In the genomic region with DNA sequence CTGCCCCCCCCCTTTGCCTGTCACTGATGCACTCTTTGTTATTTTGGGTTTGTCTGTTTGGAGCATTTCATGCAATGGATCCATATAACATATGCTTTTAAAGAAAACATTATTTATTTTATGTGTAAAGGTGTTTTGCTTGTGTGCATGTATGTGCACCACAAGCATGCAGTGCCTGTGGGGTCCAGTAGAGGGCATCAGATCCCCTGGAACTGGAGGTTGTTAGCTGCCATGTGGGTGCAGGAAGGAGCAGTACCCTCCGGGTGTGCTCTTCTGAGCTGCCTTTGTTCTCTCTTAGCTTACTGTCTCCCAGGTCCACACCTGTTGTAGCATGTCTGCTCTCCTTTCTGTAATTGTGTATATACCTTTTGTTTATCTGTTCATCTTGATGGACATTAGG, we compare ENCODE assay signal across 11 mouse cellular contexts. TPM values are rescaled to one million over a fixed set of nuclear protein-coding genes. Genes with fewer than 3 reads are reported as not detected.
DNase-seq lines count a peak whose midpoint lies in the region; ATAC-seq and TF ChIP-seq lines count a peak whose summit lies in the region.
"Had no signal": no experiment of that assay in that cellular context is flagged by ENCODE, and none has a peak within 500 bp of the region (broad histone marks: within the 10 kb centered on the region; RNA-seq: fewer than 3 reads in every experiment).

No protein-coding gene starts in this region.

- TF ChIP-seq CTCF in lung, embryonic 14.5 days (IDR thresholded peaks at IDR 0.05; ENCODE audit: low read depth): peak; percentile 40
- peak; percentile 57 for TF ChIP-seq CTCF in stomach, postnatal 0 days (IDR thresholded peaks at IDR 0.05; ENCODE audit: low read depth)

- no peaks in the 10 kb centered on the region for H3K4me1 ChIP-seq in lung, embryonic 14.5 days (ENCODE audit: insufficient read depth)
- H3K4me1 ChIP-seq in stomach, postnatal 0 days (replicated peaks; ENCODE audit: control insufficient read depth, insufficient read depth): no peaks in the 10 kb centered on the region
- H3K4me1 ChIP-seq: forebrain, embryonic 15.5 days; midbrain, embryonic 13.5 days had no signal

- no peak for TF ChIP-seq EP300 in stomach, postnatal 0 days (optimal IDR thresholded peaks at IDR 0.05)

- no peaks in the 10 kb centered on the region for H3K27me3 ChIP-seq in lung, embryonic 14.5 days (ENCODE audit: insufficient read depth, low read length)
- no peaks in the 10 kb centered on the region for H3K27me3 ChIP-seq in stomach, postnatal 0 days (ENCODE audit: control insufficient read depth, insufficient read depth, low read length)
- H3K27me3 ChIP-seq: forebrain, embryonic 15.5 days; midbrain, embryonic 13.5 days had no signal

- no peak overlapping the region for H3K4me3 ChIP-seq in lung, embryonic 14.5 days (ENCODE audit: low read depth, low read length)
- no peak overlapping the region for H3K4me3 ChIP-seq in stomach, postnatal 0 days (ENCODE audit: low read depth, low read length)
- H3K4me3 ChIP-seq: embryonic facial prominence, embryonic 10.5 days; forebrain, embryonic 15.5 days; midbrain, embryonic 13.5 days had no signal

- H3K36me3 ChIP-seq in lung, embryonic 14.5 days (ENCODE audit: insufficient read depth): no peaks in the 10 kb centered on the region
- H3K36me3 ChIP-seq in stomach, postnatal 0 days (ENCODE audit: control insufficient read depth, insufficient read depth, low read length): no peaks in the 10 kb centered on the region; the same call in 1 of the 2 replicates

- no peak for ATAC-seq in lung, embryonic 14.5 days (ENCODE audit: insufficient read depth)
- ATAC-seq in stomach, postnatal 0 days (ENCODE audit: low FRiP score, low TSS enrichment): no peak
- ATAC-seq: forebrain, embryonic 15.5 days; midbrain, embryonic 13.5 days had no signal

- no peaks in the 10 kb centered on the region for H3K9me3 ChIP-seq in lung, embryonic 14.5 days (ENCODE audit: low read depth, low read length)
- no peaks in the 10 kb centered on the region for H3K9me3 ChIP-seq in stomach, postnatal 0 days (ENCODE audit: control insufficient read depth, low read length)
- H3K9me3 ChIP-seq: forebrain, embryonic 15.5 days; midbrain, embryonic 13.5 days had no signal

- H3K9ac ChIP-seq in lung, embryonic 14.5 days: no peak overlapping the region
- no peak overlapping the region for H3K9ac ChIP-seq in stomach, postnatal 0 days (ENCODE audit: low read length)
- H3K9ac ChIP-seq: forebrain, embryonic 15.5 days; midbrain, embryonic 13.5 days had no signal

- H3K27ac ChIP-seq in lung, embryonic 14.5 days (ENCODE audit: low read depth): no peak overlapping the region
- no peak overlapping the region for H3K27ac ChIP-seq in stomach, postnatal 0 days (replicated peaks)
- H3K27ac ChIP-seq: forebrain, embryonic 15.5 days; midbrain, embryonic 13.5 days had no signal

- WGBS in lung, embryonic 14.5 days: 87% methylated on average over 1 of the region's 1 CpGs
- 78% methylated on average over 1 of the region's 1 CpGs for WGBS in stomach, postnatal 0 days

- peak; percentile 27 for DNase-seq in cerebellum, adult 9-11 months
- no peak for DNase-seq in cerebellum, adult 11 months
- no peak for DNase-seq in lung, embryonic 14.5 days
- DNase-seq in lung, postnatal 36 days: no peak
- peak; percentile 26 for DNase-seq in NIH3T3 (ENCODE audit: low read depth)
- no peak for DNase-seq in stomach, postnatal 0 days (ENCODE audit: low spot score)
- no peak for DNase-seq in spleen, adult 12 weeks (ENCODE audit: low spot score)
- no peak for DNase-seq in spleen, postnatal 4 days (ENCODE audit: low spot score in 2 of 2)

- no peak overlapping the region for H3K4me2 ChIP-seq in lung, embryonic 14.5 days
- no peak overlapping the region for H3K4me2 ChIP-seq in stomach, postnatal 0 days (replicated peaks; ENCODE audit: low read depth)
- H3K4me2 ChIP-seq: forebrain, embryonic 15.5 days; midbrain, embryonic 13.5 days had no signal

RNA-seq across cellular contexts. Expression of gene Slc43a2, which starts 26.6 kb away (rescaled TPM):
- 4.0 and 6.4 TPM in 2 replicates for polyA plus RNA-seq in lung, embryonic 14.5 days (2014; fragmentation: Nextera tagmentation; extraction: Ambion mirVana)
- polyA plus RNA-seq in stomach, postnatal 0 days (2015; fragmentation: Nextera tagmentation; extraction: Ambion mirVana): 5.7 and 6.4 TPM in 2 replicates

RNA-seq across cellular contexts. Expression of gene Pitpna, which starts 29.8 kb away (rescaled TPM):
- 84.7 and 89.6 TPM in 2 replicates for polyA plus RNA-seq in lung, embryonic 14.5 days (2014; fragmentation: Nextera tagmentation; extraction: Ambion mirVana)
- 79.3 and 84.3 TPM in 2 replicates for polyA plus RNA-seq in stomach, postnatal 0 days (2015; fragmentation: Nextera tagmentation; extraction: Ambion mirVana)

RNA-seq across cellular contexts. Expression of gene Scarf1, which starts 44.8 kb away (rescaled TPM):
- 11.6 and 15.2 TPM in 2 replicates for polyA plus RNA-seq in lung, embryonic 14.5 days (2014; fragmentation: Nextera tagmentation; extraction: Ambion mirVana)
- 2.8 and 2.9 TPM in 2 replicates for polyA plus RNA-seq in stomach, postnatal 0 days (2015; fragmentation: Nextera tagmentation; extraction: Ambion mirVana)

RNA-seq across cellular contexts. Expression of gene Rilp, which starts 48.2 kb away (rescaled TPM):
- 0.43 and 0.58 TPM in 2 replicates for polyA plus RNA-seq in lung, embryonic 14.5 days (2014; fragmentation: Nextera tagmentation; extraction: Ambion mirVana)
- polyA plus RNA-seq in stomach, postnatal 0 days (2015; fragmentation: Nextera tagmentation; extraction: Ambion mirVana): 2.7 and 3.5 TPM in 2 replicates

Comparison
In these comparisons a context has a peak if more than half of its experiments do, and no peak if none do; other contexts are left out.
1. DNase-seq: peak in cerebellum, adult 9-11 months (single experiment) and NIH3T3 (single experiment); none in cerebellum, adult 11 months (single experiment), lung, embryonic 14.5 days (single experiment), lung, postnatal 36 days (single experiment), stomach, postnatal 0 days (single experiment), spleen, adult 12 weeks (single experiment) and spleen, postnatal 4 days (0 of 2).